Mouse (Mus musculus) B cell, adult 2 months (primary cell): ENCODE measurements around the gene Fam81a.

ENCODE experiments used
- DNase-seq, 2 experiments: peaks; one replicate each; pipeline ENCODE4 v3.0.0; 2022

Gene Fam81a

DNA sequence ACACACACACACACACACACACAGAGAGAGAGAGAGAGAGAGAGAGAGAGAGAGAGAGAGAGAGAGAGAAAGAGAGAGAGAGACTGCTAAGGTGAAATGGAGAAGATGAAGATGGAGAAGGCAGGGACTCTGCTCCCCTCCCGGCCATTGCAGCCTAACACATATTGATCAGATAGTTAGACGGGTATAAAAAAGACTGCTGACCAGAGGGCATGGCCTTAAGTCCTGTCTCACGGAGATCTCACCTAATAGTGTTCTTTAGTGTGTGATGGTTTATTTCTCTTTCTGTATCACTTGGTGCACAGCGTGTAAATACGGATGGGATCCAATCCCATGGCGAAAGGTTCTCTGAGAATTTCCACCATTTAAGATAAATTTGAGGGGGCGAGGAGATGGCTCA is at the start of gene Fam81a:
TSS of gene Fam81a (minus strand) at position 101 of the 400 bp plus-strand sequence.
- DNase-seq = no peak

GRCm38 (mm10) chr9:70182639-70183038 is 40.3 kb upstream of the Fam81a start:
- peak; percentile 19 to 31 for DNase-seq

GRCm38 (mm10) chr9:70181719-70182118 is 39.4 kb upstream of the Fam81a start:
- no peak for DNase-seq

- DNase-seq = no peak
These were observed 33.9 kb upstream of the Fam81a start for GRCm38 (mm10) chr9:70176291-70176690.

GRCm38 (mm10) chr9:70174896-70175295 is 32.5 kb upstream of the Fam81a start:
- DNase-seq = no peak

GRCm38 (mm10) chr9:70174291-70174848 is 32.0 kb upstream of the Fam81a start:
- DNase-seq = no peak

DNA sequence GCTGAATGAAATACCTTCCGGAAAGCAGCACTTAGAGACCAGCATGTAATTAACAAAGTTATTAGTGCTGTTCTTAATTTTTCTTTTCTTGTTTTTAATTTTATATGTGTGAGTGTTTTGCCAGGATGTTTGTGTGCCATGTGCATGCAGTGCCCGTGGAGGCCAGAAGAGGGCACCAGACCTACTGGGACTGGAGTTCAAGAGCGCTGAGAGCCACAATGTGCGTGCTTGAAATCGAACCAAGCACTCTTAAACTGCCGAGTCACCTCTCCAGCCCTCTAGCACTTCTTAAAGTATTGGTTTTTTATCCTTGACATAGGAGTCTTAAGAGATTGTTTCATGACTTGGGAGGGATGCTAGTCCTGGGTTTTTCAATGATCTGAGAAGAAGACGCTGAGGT is 26.6 kb upstream of the Fam81a start:
- peak; percentile 48 to 52 for DNase-seq

DNA sequence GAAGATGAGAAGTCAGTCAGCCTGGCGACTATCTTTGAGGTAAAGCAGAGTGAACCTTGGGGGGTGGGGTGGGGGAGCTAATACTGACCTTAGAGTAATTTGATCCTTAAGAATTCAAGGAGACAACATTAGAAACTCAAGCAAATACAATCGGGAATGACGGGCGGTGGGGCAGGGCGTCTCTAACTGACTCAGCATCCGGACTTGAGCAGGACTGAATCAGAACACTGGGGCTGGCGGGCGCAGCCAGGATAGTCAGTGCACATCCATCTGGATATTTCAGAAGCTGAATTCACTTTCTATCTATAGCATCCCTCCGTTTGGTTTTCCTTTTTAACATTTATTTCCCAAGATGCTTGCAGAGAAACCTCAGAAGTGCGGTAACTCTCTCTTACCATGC is 17.7 kb upstream of the Fam81a start:
- DNase-seq = no peak

DNA sequence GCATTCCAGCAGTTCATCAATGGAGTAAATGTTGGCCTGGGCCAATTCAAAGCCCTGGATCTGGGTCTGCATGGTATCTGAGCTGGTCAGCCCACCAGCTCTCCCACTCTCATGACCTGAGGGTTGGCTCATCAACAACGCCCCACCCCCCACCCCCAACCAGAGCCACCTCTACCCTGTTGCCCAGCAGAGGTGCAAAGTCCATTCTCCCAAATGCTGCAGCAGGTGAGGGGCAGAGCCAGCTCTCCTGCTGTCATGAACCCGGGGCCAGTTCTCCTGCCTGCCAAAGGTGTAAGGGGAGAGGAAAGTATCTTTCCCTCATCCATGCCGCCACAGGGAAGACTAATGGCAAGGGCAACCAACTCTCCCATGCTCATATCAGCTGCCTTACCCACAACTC is 5.3 kb upstream of the Fam81a start:
- DNase-seq = no peak

GRCm38 (mm10) chr9:70145426-70145825 is 3.1 kb upstream of the Fam81a start:
- no peak for DNase-seq

DNA sequence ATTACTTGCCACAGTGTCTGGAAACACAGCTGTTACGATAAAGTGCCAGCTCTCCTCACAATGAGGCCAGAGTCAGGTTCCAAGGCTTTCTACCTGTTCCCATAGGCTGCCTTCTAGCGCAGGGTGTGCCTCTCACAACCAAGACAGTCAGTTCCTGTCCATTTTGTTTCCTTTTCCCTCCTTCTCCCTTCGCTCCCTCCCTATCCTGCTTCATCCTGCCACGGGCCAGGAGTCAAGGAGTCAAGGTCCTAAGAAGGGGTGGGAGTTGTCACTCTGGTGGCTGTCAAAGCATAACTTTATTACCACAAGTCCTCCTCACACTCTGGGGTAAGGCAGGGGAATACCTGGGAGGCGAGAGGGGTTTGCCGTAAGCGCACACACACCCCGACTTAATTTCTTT is 966 bp upstream of the Fam81a start:
- no peak for DNase-seq

- DNase-seq = no peak
These were observed 454 bp downstream of the Fam81a start for GRCm38 (mm10) chr9:70141885-70142326.

DNA sequence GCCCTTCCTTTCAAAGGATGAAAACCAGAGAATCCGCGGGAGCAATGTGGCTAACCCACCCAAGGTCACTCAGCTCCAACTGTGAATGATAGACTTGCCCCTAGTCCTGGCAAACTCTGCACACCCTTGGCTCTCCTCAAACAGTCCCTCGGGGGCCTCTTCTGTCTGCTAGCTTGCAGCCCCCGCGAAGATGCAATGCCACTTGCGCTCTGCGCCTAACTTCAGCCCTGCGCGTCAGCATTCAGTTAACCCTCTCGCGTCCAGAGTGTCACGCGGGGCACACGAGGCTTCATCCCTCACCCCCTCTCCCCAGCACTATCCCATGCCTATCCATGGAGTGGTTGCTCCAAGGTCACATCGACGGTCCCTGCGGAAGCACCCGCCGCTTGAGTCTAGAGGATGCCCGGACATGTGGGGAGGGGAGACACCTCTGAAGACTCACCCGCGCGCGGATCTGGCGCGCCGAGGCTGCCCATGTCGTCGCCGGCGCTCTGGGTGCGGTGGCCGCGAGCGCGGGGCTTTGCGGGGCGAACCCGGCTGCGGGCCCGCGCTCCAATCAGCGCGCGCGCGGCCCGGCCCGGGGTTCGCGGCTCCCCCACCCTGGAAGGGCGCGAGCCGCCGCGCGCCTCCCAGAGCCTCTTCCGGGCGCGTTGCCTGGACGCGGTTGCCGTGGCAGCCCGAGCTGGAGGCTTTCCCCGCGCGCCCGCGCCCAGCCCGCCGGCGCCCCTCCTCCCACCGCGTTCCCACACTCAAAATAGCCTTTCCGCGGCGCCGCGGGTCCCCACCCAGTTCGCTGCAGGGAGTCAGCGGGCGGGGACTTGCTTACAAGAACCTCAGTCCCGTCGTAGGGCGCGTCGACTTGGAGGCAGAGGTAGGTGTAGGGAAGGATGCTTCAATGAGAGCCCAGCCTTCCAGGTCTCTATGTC is 1.2 kb downstream of the Fam81a start:
- peak; percentile 48 to 58 for DNase-seq

- peak in 1 of 2 experiments; percentile 12 for DNase-seq
These were observed 2.0 kb downstream of the Fam81a start for GRCm38 (mm10) chr9:70140340-70140739.

DNA sequence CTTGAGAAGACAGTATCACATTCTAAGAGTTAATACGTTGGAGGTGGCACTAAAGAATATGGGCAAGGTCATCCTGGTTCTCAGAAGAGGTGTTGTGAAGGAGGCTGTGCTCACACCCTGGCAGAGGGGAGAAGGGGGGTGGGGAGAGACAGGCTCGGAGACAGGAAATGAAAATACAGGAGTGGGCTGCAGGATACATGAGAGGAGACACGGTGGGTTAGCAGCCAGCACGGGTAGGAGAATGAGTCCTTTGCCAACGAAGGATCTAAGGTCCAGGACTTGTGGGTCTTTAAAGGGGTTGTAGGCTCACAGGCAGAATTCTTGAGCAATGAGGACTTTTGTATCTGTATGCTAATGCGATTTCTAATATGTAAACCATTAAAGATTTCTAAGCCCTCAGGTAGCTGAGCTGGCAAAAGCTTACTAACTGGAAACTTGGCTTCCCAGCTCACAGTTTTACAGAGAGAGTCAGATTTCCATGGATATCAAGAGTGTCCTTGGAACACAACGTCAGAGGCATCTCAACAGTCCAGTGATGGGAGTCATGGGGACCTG is 3.0 kb downstream of the Fam81a start:
- DNase-seq = peak; percentile 27 to 29

DNA sequence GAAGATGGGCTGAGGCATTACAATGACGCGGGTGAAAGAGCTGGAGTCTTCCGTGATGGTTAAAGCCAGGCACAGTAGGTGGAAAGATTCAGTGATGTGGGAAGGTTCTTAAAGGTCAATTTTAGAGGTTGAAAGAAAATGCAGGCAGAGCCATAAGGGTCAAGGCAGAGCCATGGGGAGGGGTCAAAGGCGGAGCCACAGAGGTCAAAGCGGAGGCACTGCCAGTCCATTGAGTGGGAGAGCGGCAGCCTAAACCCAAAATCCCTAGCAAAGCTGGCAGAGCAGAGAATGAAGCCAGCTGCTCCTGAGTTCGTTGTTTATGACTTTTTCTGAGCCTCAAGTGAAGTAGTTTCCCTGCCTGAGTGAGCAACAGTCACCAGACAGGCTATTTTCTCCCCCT is 3.8 kb downstream of the Fam81a start:
- no peak for DNase-seq

DNA sequence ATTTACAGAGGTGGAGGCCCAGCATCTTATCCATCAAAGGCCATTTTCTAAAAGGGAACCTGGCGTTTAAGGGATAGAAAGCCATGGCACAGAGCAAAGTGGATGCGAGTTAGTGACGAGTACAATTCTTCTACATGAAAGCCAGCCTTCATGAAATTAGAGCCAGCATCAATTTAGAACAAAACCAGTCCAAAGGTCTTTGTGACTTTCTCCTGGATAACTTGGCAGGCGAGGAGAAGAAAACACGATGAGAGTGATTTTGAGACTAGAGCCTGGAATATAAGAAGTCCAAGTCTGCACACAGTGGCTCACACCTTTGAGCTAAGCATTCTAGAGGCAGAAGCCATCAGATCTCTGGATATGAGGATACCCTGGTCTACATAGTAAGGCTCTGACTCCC is 4.4 kb downstream of the Fam81a start:
- no peak for DNase-seq

- DNase-seq = no peak
These were observed 7.2 kb downstream of the Fam81a start for GRCm38 (mm10) chr9:70135186-70135585.

DNA sequence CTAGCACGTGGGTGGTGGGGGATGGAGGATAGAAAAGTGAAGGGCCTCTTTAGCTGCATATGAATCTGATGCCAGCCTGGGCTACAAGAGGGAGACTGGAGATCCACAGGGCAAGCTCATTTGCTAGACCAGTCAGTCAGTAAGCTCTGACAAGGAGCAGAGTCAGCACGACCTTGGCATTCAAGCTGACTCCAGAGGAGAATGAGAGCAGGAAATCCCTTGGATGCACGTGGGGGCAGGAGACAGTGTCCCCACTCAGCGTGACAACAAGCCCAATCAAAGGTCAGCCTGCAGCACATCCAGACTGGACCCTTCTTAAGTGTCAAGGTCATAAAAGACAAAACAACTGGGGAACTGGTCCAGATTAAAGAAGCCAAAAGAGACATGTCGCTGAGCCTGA is 7.6 kb downstream of the Fam81a start:
- no peak for DNase-seq

- DNase-seq = no peak
These were observed 8.1 kb downstream of the Fam81a start for GRCm38 (mm10) chr9:70134215-70134614.

- DNase-seq = no peak
These were observed 11.6 kb downstream of the Fam81a start for GRCm38 (mm10) chr9:70130786-70131185.

DNA sequence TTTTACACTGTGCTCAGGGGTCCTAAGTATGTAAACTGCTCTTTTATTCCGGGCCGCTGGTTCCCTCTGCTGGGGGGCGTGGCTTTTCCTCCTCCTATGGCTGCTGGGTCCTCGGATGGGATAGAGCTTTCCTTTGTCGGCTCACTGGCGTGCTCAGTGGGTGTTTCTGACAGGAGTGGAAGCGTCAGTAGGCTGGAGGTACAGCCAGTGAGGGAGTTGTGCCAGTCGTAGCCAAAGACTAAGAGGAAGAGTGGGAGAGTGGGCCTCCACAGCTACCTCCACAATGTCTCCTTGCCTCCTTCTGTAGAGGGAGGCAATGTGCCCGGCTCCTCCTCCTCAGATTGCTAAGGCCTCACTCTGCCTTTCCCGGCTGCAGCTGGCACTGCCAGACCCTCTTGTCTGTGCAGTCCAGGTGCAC is 30.5 kb downstream of the Fam81a start:
- no peak for DNase-seq

DNA sequence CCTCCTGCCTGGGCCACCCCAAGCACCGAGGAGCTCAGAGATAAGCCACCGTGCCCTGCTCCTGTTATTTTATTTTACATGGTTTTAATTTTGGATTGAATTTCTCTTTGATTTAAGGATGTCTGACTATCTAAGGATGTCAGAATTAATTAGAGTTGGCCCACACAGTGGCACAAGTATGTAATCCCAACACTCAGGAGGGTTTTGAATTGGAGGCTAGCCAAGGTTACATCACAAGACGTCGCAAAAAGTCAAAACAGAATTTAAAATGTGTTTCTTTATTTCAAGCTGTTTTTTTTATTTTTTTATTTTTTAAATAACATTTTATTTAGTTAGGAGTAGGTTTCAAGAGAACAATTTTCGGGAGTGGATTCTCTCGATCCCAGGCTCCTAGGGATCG is 31.5 kb downstream of the Fam81a start:
- DNase-seq = no peak

- peak; percentile 89 to 90 for DNase-seq
These were observed 33.1 kb downstream of the Fam81a start for GRCm38 (mm10) chr9:70109279-70109678.
